Mouse (Mus musculus) heart, postnatal 25 days (tissue): ENCODE data around the gene Intu. TPM values are rescaled to one million over a fixed set of nuclear protein-coding genes. Genes with fewer than 3 reads are reported as not detected.

Source experiments
- DNase-seq: peaks from one replicate; pipeline ENCODE4 v3.0.0; 2022; ENCODE audit warnings: low spot score
- intact Hi-C: fragments of 180-260 bp; cut with DNase I; formaldehyde crosslinking; loops from one replicate; pipeline ENCODE4 v1.15.1; 2025
- total RNA-seq, 2 experiments: library from RNA; stranded (reverse); gene quantifications; 2 replicates each; pipeline ENCODE4 v1.2.3; 2021

Intu gene
- total RNA-seq, 2 experiments from 2014 or later, result 12.7 to 18.2 TPM

- intact Hi-C loops, result no loop called here
- no peak for DNase-seq
Observed at GRCm38 (mm10) chr3:40673515-40673914, 142.4 kb downstream of the Intu start.

GRCm38 (mm10) chr3:40674873-40675405 is 143.9 kb downstream of the Intu start:
- DNase-seq, result no peak

GRCm38 (mm10) chr3:40678856-40679255 is 147.8 kb downstream of the Intu start:
- no peak for DNase-seq
- intact Hi-C loops, result no loop called here

More at GRCm38 (mm10) chr3:40674873-40675405, 143.9 kb downstream of the Intu start:
- intact Hi-C loops, result no loop called here

GRCm38 (mm10) chr3:40682404-40682803 is 151.3 kb downstream of the Intu start:
- DNase-seq, result no peak
- intact Hi-C loops, result no loop called here

DNA sequence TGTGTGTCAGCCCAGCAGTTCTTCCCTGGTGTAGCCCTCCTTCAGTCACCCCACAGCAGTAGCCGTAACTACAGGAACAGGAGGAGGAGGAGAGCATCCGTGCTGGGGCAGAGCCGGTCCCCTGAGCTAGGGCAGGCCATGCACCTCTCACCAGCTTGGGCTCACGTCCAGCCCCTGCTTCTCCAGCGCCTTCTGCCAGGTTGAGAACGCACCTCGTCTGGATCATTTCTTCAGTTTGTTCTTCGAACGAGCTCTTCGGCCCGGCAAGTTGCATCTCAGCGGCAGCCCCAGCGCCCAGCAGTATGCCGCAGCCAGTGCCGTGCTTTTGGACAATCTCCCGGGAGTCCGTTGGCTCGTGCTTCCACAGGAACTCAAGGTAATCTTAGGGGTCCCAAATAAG is 152.1 kb downstream of the Intu start:
- intact Hi-C loops, result no loop called here

DNA sequence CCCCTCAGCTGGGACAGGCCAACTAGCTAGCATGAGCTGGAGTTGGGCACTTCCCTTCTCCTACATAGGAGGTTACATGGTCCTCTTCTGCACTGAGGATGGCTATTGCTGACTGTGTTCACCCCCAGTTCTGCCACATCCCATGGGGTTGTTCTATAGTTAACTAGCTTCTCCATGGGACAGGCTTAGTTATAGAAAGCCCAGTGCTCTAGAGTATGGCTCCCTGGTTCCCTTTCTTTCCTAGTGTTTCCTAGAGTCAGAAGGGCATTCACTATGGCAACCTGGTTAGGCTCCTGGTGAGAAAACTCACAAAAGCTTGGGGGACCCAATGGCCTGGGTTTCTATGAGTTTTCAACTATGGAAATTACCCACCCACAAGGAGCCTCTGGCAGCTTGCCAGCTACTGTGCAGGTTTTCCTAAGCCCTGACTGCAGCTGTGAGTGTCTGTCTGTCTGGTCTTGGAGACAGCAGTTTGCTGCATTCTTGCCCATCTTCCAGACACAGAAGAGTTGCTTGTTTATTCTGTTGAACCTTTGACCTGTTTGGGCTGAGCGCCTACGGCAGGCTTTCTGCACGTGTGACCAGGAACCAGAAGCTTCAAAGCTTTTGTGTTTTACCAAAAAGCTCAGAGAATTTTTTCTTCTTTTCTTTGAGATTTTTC is 154.9 kb downstream of the Intu start:
- no peak for DNase-seq
- intact Hi-C loops, result no loop called here

More for the DNA sequence above, 152.1 kb downstream of the Intu start:
- DNase-seq, result no peak

DNA sequence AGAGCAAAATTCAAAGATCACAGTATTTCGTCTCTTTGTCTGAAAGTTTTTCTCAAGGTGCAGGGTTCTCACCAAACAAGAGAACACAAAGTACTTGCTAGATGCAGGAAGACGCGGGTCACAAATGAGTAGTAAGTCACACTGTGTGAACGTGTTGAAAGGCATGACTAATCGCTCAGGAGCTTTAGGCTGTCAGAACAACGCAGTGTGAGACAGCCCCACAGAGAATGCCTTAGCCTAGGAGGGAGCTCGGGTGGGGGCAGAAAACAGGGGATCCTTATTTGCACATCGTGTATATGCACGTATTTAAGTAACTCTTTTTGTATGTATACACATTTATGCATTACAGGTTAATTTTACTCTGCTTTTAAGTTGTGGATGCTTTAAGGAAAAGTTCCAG is 155.8 kb downstream of the Intu start:
- intact Hi-C loops, result no loop called here
- DNase-seq, result no peak

GRCm38 (mm10) chr3:40687588-40687987 is 156.5 kb downstream of the Intu start:
- DNase-seq, result no peak
- intact Hi-C loops, result no loop called here

DNA sequence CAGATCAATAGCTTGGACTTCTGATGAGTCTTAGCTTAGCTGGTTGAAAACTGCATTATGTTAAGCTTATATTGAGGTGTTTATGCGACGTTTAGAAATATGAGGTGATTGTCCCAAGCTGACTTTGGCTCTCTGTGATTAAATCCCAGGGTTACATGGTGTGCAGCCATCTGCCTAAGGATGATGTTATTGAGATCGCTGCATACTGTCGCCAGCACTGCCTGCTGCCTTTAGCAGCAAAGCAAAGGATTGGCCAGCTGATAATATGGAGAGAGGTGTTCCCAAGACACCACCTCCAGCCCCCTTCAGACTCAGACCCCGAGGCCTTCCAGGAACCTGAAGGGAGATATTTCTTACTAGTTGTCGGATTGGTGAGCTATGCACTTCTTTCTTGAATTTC is 160.5 kb downstream of the Intu start:
- intact Hi-C loops, result no loop called here
- no peak for DNase-seq

DNA sequence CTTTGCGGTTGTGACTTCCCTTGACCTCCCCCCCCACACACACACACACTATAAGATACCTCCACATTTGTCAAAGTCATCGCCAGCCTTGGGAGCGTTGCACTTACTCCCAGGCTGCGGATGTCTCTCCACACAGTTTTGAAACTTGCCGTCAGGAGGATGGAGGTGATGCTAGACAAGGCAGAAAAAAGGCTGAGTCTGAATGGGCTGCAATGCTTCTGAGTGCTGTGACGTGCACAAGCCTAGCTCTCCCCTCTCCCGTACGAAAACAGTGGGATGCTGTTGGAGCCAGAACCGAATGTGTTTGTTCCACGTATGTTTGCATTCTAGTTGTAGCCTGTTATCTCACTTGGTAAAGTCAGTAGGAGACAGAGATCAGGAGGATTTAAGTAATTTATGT is 162.3 kb downstream of the Intu start:
- intact Hi-C loops, result no loop called here
- no peak for DNase-seq

DNA sequence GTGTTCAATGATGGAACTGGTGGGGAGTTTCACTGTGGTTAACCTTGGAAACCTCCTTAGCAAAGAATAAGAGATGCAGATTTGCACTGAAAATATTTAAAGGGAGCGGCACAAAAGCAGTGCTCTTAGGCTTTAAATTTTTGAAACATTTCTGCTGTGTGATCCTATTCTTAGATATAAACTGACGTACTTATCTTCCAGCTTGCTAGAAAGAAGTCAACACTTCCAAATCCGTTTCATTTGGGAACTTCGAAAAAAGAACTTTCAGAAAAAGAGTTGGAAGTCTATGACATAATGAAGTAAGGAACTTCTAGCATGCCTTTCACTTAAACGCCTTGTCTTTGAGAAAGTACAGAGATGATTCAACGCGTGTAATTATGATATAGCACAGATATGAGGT is 162.9 kb downstream of the Intu start:
- intact Hi-C loops, result no loop called here
- no peak for DNase-seq

GRCm38 (mm10) chr3:40694438-40694837 is 163.4 kb downstream of the Intu start:
- DNase-seq, result no peak
- intact Hi-C loops, result no loop called here

GRCm38 (mm10) chr3:40695162-40695561 is 164.1 kb downstream of the Intu start:
- DNase-seq, result no peak
- intact Hi-C loops, result no loop called here

- no peak for DNase-seq
- intact Hi-C loops, result no loop called here
Observed at GRCm38 (mm10) chr3:40698834-40699233, 167.7 kb downstream of the Intu start.

GRCm38 (mm10) chr3:40704816-40705430 is 173.8 kb downstream of the Intu start:
- DNase-seq, result no peak
- intact Hi-C loops, result no loop called here

- intact Hi-C loops, result no loop called here
Observed at GRCm38 (mm10) chr3:40708655-40709054, 177.6 kb downstream of the Intu start, which contains the start of gene Slc25a31. TSS of gene Slc25a31 (plus strand) at chr3:40708855.

GRCm38 (mm10) chr3:40716056-40716455 is 185.0 kb downstream of the Intu start:
- no peak for DNase-seq
- intact Hi-C loops, result no loop called here

More at GRCm38 (mm10) chr3:40708655-40709054, 177.6 kb downstream of the Intu start, which contains the start of gene Slc25a31:
- no peak for DNase-seq

GRCm38 (mm10) chr3:40719022-40719421 is 187.9 kb downstream of the Intu start:
- no peak for DNase-seq
- intact Hi-C loops, result no loop called here

DNA sequence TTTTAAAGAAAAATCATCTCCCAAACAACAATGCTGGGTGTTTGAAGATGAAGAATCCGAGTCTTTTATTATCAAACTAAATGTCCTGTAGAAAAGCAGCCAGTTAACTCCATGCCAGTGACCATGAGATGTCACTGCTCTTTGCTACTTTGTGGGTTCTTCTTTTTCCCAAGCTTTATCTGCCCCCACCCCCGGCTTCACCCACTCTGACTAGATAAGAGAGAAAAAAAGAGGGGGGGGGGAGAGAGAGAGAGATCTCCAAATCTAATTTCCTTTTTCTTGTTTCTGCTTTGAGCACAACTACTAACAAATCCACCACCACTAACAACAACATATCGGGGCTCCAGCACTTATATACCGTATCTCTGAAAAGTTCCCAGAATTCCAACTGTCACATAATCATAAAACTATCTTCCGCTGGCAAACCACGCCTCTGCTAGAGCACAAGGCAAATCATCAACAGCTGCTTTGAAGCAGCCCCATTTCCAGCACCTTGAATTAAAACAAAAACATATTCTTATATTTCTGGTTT is 207.4 kb downstream of the Intu start:
- intact Hi-C loops, result no loop called here
- no peak for DNase-seq

- intact Hi-C loops, result loop anchor here (10.0 kb wide), 2 partner anchors 341 to 1859 kb away; partner anchors contain the start of genes Fat4 and Pgrmc2
- DNase-seq, result no peak
Observed at GRCm38 (mm10) chr3:40744024-40744835, 213.1 kb downstream of the Intu start, which contains the start of gene Hspa4l. TSS of gene Hspa4l (plus strand) at chr3:40744495.
